Mouse (Mus musculus): ENCODE data around the gene Shf. TPM values are rescaled to one million over a fixed set of nuclear protein-coding genes. Genes with fewer than 3 reads are reported as not detected.
A peak's percentile ranks its signal among the peaks of the same experiment; 100 is the strongest.
"Not testable (repeated sequence)": the region's sequence is repeated elsewhere in the genome, so short reads cannot be mapped to it uniquely, and the experiment has no call there.

The Shf gene
- polyA plus RNA-seq, 1 experiment from 2014 or later: 8.6 TPM

DNA sequence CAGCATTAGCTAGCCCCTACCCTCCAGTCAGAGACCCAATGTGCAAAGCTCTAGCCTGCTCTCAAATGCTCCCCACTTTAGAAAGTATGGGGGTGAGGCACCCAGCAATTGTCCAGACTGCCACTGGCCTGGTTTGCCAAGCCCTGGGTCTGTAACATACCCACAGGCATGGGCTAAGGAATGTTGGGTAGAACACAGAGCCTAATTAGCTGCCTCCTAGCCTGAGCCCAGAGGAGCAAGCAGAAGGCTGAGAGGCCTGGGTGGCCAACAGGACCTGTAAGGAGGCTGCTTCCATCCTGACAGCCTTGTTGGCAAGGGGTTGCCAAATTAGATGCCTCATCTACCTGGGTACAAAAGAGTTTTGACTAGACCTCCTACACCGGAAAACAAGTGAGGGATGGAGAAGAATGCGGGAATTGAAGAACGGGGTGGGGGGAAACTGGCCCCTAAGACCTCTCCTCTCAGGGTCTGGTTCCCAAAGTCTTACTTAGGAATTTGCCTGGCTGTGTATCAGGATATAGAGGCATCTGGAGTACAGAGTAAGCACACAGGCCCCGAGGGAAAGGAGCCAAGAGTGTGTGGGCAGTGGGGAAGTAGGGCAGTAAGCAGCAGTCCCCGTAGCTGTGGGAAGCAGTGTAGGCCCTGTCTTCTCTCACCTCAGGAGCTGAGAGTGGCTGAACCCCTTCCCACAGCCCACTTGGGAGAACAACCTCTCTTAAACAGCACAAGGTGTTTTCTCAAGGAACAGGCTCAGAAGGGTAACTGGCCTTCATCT, 17.6 kb downstream of the Shf start:
- no peak overlapping the region for H3K4me3 ChIP-seq (ENCODE audit: low read depth, low read length)
- H3K4me1 ChIP-seq (ENCODE audit: control insufficient read depth, insufficient read depth, low read length): peaks cover 2% of the 10 kb centered on the region; the same call in 1 of the 2 replicates
- H3K27ac ChIP-seq (replicated peaks; ENCODE audit: low read depth, low read length): no peak overlapping the region
- H3K4me2 ChIP-seq (ENCODE audit: low read depth, low read length): no peak overlapping the region
- H3K27me3 ChIP-seq (ENCODE audit: control insufficient read depth, insufficient read depth, low read length): no peaks in the 10 kb centered on the region
- no peaks in the 10 kb centered on the region for H3K36me3 ChIP-seq (replicated peaks; ENCODE audit: control insufficient read depth, insufficient read depth, low read depth, low read length)
- WGBS: 58% methylated on average over 5 of the region's 5 CpGs
- no peak for DNase-seq (ENCODE audit: low spot score)
- no peaks in the 10 kb centered on the region for H3K9me3 ChIP-seq (replicated peaks; ENCODE audit: control insufficient read depth, low read length)
- ATAC-seq (replicated peaks; ENCODE audit: insufficient number of reproducible peaks, low FRiP score, low TSS enrichment, low read depth): no peak
- H3K9ac ChIP-seq (replicated peaks; ENCODE audit: low read length): 0 out of 2 replicates have a peak overlapping the region, but pooled peaks have one; percentile 10

DNA sequence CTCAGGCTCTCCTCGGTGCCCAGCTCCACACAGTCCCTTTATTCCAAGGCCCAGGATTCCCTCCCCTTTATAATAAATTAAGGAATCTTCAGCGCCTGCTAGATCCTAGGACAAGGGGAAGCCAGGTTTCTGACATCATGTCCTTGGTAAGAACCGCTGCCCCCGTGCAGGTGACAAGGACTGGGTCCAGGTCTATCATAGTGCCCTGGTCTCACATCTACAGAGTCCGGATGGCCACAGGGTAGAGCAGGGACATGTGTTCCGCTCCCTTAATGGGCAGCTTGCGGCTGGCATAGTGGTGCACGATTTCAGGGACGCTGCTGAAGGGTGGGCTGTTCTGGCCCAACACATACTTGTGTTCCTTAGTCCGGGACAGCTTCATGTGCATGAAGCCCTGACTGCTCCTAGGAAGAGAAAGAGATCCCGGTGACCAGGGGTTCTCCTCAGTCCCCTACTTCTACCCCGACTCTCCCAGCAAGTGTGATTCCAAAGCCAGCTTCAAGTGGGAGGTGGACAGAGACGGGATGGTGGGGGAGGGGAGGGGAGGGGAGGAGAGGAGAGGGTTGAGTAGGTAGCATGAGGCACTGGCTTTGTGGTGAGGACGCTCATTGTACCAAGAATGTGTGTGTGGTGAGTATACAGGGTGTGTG, 19.7 kb downstream of the Shf start:
- peak; percentile 32 for DNase-seq (ENCODE audit: low spot score)
- WGBS: 8% methylated on average over 14 of the region's 14 CpGs
- peak; percentile 54 for ATAC-seq (replicated peaks; ENCODE audit: insufficient number of reproducible peaks, low FRiP score, low TSS enrichment, low read depth)

DNA sequence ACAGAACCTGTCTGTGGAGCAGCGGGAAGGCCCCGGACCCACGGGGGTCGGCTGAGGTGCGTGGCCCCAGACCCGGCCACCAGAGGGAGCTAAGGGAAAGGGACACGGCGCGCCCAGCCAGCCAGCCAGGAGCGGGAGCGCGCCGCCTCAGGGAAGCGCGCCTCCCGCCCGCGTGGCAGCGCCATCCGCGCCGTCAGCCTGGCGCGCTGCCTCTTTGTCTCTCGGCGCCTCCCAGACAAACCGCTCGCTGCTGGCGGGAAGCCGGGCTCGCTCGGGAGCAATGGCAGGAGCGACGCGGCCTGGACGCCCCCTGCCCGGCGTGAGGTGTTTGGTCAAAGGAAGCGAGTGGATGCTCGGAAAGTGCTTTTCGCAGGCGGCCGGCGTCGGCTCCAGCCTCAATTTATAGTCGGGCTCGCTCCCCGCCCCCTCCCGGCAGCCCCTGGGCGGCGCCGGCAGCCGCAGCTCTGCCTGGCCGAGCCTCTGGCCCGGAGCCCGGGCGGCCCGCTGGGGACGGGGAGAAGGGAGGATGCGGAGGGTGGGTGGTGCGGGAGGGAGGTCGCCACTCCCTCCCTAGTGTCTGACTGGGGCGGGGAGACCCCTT, 20.3 kb downstream of the Shf start:
- peak overlapping the region; percentile 41 for H3K4me3 ChIP-seq (ENCODE audit: low read depth, low read length)
- under 1% methylated on average over 54 of the region's 63 CpGs for WGBS
- peak; percentile 87 for ATAC-seq (replicated peaks; ENCODE audit: insufficient number of reproducible peaks, low FRiP score, low TSS enrichment, low read depth)

More for the DNA sequence above, 19.7 kb downstream of the Shf start:
- Histone ChIP-seq H3K9ac (replicated peaks; ENCODE audit: low read length) (peak overlapping the region; percentile 78), H3K36me3 (replicated peaks; ENCODE audit: control insufficient read depth, insufficient read depth, low read depth, low read length) (no peaks in the 10 kb centered on the region), H3K4me2 (ENCODE audit: low read depth, low read length) (peak overlapping the region; percentile 65), H3K4me1 (ENCODE audit: control insufficient read depth, insufficient read depth, low read length) (peaks cover 2% of the 10 kb centered on the region; the same call in 1 of the 2 replicates), H3K9me3 (replicated peaks; ENCODE audit: control insufficient read depth, low read length) (no peaks in the 10 kb centered on the region), H3K27ac (replicated peaks; ENCODE audit: low read depth, low read length) (peak overlapping the region; percentile 94), H3K27me3 (ENCODE audit: control insufficient read depth, insufficient read depth, low read length) (no peaks in the 10 kb centered on the region), H3K4me3 (ENCODE audit: low read depth, low read length) (peak overlapping the region; percentile 41)

DNA sequence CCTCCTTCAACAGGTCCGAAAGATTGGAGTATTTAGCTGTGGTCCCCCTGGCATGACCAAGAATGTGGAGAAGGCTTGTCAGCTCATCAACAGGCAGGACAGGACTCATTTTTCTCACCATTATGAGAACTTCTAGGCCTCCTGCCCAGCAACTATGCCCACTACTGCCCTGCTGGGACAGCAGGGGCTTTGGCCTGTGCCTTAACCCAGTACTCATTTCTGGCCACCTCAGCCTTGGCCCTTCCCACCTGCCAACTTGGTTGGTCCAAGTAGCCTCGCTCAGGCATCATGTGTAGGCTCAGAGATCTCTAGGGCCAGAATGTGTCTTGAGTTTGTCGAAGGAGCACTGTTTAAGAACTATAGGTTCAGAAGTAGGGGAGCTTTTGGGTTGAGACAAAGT, 21.7 kb downstream of the Shf start:
- DNase-seq (ENCODE audit: low spot score) (no peak), ATAC-seq (replicated peaks; ENCODE audit: insufficient number of reproducible peaks, low FRiP score, low TSS enrichment, low read depth) (no peak)
- no peaks in the 10 kb centered on the region for H3K36me3 ChIP-seq (replicated peaks; ENCODE audit: control insufficient read depth, insufficient read depth, low read depth, low read length)
- H3K27me3 ChIP-seq (ENCODE audit: control insufficient read depth, insufficient read depth, low read length): no peaks in the 10 kb centered on the region
- H3K9ac ChIP-seq (replicated peaks; ENCODE audit: low read length): no peak overlapping the region
- H3K27ac ChIP-seq (replicated peaks; ENCODE audit: low read depth, low read length): no peak overlapping the region
- peaks cover 2% of the 10 kb centered on the region; the same call in 1 of the 2 replicates for H3K4me1 ChIP-seq (ENCODE audit: control insufficient read depth, insufficient read depth, low read length)
- no peak overlapping the region for H3K4me2 ChIP-seq (ENCODE audit: low read depth, low read length)
- 89% methylated on average over 3 of the region's 3 CpGs for WGBS
- H3K9me3 ChIP-seq (replicated peaks; ENCODE audit: control insufficient read depth, low read length): no peaks in the 10 kb centered on the region
- no peak overlapping the region for H3K4me3 ChIP-seq (ENCODE audit: low read depth, low read length)

More for the DNA sequence above, 20.3 kb downstream of the Shf start:
- peaks cover 2% of the 10 kb centered on the region; the same call in 1 of the 2 replicates for H3K4me1 ChIP-seq (ENCODE audit: control insufficient read depth, insufficient read depth, low read length)
- peak overlapping the region; percentile 65 for H3K4me2 ChIP-seq (ENCODE audit: low read depth, low read length)
- H3K9me3 ChIP-seq (replicated peaks; ENCODE audit: control insufficient read depth, low read length): no peaks in the 10 kb centered on the region
- H3K27ac ChIP-seq (replicated peaks; ENCODE audit: low read depth, low read length): peak overlapping the region; percentile 94
- H3K9ac ChIP-seq (replicated peaks; ENCODE audit: low read length): peak overlapping the region; percentile 78
- DNase-seq (ENCODE audit: low spot score): peak; percentile 90
- no peaks in the 10 kb centered on the region for H3K27me3 ChIP-seq (ENCODE audit: control insufficient read depth, insufficient read depth, low read length)
- H3K36me3 ChIP-seq (replicated peaks; ENCODE audit: control insufficient read depth, insufficient read depth, low read depth, low read length): no peaks in the 10 kb centered on the region

DNA sequence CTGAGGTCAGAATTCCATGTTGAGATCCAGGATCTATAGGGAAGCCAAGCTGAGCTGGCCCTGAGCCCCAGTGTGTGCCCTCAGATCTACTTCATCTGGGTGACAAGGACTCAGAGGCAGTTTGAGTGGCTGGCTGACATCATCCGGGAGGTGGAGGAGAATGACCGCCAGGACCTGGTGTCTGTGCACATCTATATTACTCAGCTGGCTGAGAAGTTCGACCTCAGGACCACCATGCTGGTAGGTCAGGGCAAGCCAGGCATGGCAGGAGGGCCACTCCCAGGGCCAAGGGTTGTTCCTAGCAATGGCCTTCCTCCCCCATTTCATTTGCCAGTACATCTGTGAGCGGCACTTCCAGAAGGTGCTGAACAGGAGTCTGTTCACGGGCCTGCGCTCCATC, 22.8 kb downstream of the Shf start:
- WGBS: 95% methylated on average over 6 of the region's 6 CpGs
- not testable (repeated sequence) for H3K27me3 ChIP-seq (ENCODE audit: control insufficient read depth, insufficient read depth, low read length); H3K27ac ChIP-seq (replicated peaks; ENCODE audit: low read depth, low read length); H3K4me2 ChIP-seq (ENCODE audit: low read depth, low read length); H3K4me3 ChIP-seq (ENCODE audit: low read depth, low read length); ATAC-seq (replicated peaks; ENCODE audit: insufficient number of reproducible peaks, low FRiP score, low TSS enrichment, low read depth); H3K9me3 ChIP-seq (replicated peaks; ENCODE audit: control insufficient read depth, low read length); DNase-seq (ENCODE audit: low spot score); H3K4me1 ChIP-seq (ENCODE audit: control insufficient read depth, insufficient read depth, low read length); H3K9ac ChIP-seq (replicated peaks; ENCODE audit: low read length); H3K36me3 ChIP-seq (replicated peaks; ENCODE audit: control insufficient read depth, insufficient read depth, low read depth, low read length)

DNA sequence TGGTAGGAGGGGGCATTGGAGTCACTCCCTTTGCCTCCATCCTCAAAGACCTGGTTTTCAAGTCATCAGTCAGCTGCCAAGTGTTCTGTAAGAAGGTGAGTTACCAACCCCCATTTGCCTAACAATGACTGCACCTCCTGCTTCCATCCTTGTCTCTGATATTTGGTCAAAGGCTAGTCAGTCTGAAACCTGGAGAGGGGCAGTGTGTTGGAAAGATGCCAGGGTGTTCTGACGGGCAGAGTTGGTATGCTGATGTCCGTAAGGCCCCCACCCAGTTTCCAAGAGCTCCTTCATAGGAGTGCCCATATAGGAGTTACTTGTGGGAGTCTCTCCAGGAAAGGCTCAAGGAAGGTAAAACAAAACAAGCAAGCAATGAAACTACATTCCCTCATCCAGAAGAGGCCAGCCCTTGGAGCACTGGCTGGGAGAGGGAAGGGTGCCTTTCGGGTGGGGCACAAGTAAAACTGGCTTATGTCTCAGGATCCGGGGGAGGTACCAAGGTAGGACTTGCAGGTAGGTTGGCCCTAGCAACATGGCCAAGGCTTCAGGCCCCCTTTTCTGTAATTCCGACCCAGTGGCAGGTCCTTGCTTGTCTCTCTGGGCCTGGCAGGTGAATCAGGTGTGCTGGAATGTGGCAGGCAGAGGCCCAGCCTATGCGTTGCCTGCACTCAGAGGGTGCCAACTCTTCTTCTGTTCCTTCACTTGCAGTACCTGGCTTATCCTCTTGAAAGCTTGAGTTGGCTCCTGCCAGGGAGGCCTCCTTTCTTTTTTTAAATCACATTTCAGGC, 23.7 kb downstream of the Shf start:
- Histone ChIP-seq H3K36me3 (replicated peaks; ENCODE audit: control insufficient read depth, insufficient read depth, low read depth, low read length) (no peaks in the 10 kb centered on the region), H3K4me1 (ENCODE audit: control insufficient read depth, insufficient read depth, low read length) (peaks cover 2% of the 10 kb centered on the region; the same call in 1 of the 2 replicates), H3K9me3 (replicated peaks; ENCODE audit: control insufficient read depth, low read length) (no peaks in the 10 kb centered on the region), H3K27me3 (ENCODE audit: control insufficient read depth, insufficient read depth, low read length) (no peaks in the 10 kb centered on the region), H3K4me2 (ENCODE audit: low read depth, low read length) (no peak overlapping the region), H3K4me3 (ENCODE audit: low read depth, low read length) (no peak overlapping the region), H3K9ac (replicated peaks; ENCODE audit: low read length) (no peak overlapping the region), H3K27ac (replicated peaks; ENCODE audit: low read depth, low read length) (no peak overlapping the region)
- ATAC-seq (replicated peaks; ENCODE audit: insufficient number of reproducible peaks, low FRiP score, low TSS enrichment, low read depth): no peak
- DNase-seq (ENCODE audit: low spot score): peak; percentile 17
- 75% methylated on average over 6 of the region's 6 CpGs for WGBS

DNA sequence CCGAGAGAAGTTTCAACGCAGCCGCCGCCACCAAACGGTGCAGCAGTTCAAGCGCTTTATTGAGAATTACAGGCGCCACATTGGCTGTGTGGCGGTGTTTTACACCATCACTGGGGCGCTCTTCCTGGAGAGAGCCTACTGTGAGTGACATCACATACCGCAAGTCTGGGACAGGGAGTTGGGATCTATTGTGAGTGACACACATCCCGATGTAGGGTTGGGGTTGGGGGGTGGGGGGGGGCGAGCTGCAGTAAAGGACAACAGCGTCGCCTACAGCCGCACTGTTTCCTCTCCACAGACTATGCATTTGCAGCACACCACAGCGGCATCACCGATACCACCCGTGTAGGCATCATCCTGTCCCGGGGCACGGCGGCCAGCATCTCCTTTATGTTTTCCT, 31.7 kb downstream of the Shf start:
- no peaks in the 10 kb centered on the region for H3K9me3 ChIP-seq (replicated peaks; ENCODE audit: control insufficient read depth, low read length)
- peak overlapping the region; percentile 3; the same call in 1 of the 2 replicates for H3K4me2 ChIP-seq (ENCODE audit: low read depth, low read length)
- no peak overlapping the region for H3K27ac ChIP-seq (replicated peaks; ENCODE audit: low read depth, low read length)
- DNase-seq (ENCODE audit: low spot score) (no peak), ATAC-seq (replicated peaks; ENCODE audit: insufficient number of reproducible peaks, low FRiP score, low TSS enrichment, low read depth) (no peak)
- no peak overlapping the region for H3K9ac ChIP-seq (replicated peaks; ENCODE audit: low read length)
- H3K36me3 ChIP-seq (replicated peaks; ENCODE audit: control insufficient read depth, insufficient read depth, low read depth, low read length): no peaks in the 10 kb centered on the region
- no peaks in the 10 kb centered on the region for H3K27me3 ChIP-seq (ENCODE audit: control insufficient read depth, insufficient read depth, low read length)
- WGBS: 63% methylated on average over 21 of the region's 21 CpGs
- H3K4me3 ChIP-seq (ENCODE audit: low read depth, low read length): no peak overlapping the region
- no peaks in the 10 kb centered on the region for H3K4me1 ChIP-seq (ENCODE audit: control insufficient read depth, insufficient read depth, low read length)
